Mouse (Mus musculus): Measurements from ENCODE around the gene Nupl2. TPM values are rescaled to one million over a fixed set of nuclear protein-coding genes. Genes with fewer than 3 reads are reported as not detected.

The Nupl2 gene
- polyA plus RNA-seq (2014; fragmentation: Illumina TruSeq; extraction: RNeasy Lipid Tissue Mini Kit (QIAGEN cat#74804); ENCODE audit: low replicate concordance): 3.3 TPM

GRCm38 (mm10) chr5:24164789-24165445 is at the start of gene Nupl2:
TSS of gene Nupl2 (plus strand) at chr5:24164963.

Other genes starting within 250 kb of the Nupl2 start
- gene Fam126a, start 134.3 kb upstream of the Nupl2 start, polyA plus RNA-seq (2014; fragmentation: Illumina TruSeq; extraction: RNeasy Lipid Tissue Mini Kit (QIAGEN cat#74804); ENCODE audit: low replicate concordance): 11.1 TPM
- gene Klhl7, start 64.4 kb upstream of the Nupl2 start, polyA plus RNA-seq (2014; fragmentation: Illumina TruSeq; extraction: RNeasy Lipid Tissue Mini Kit (QIAGEN cat#74804); ENCODE audit: low replicate concordance): 31.3 TPM
- gene Kcnh2, start 186.6 kb downstream of the Nupl2 start, polyA plus RNA-seq (2014; fragmentation: Illumina TruSeq; extraction: RNeasy Lipid Tissue Mini Kit (QIAGEN cat#74804); ENCODE audit: low replicate concordance): not detected
- 0.19 TPM for gene Nos3, start 199.8 kb downstream of the Nupl2 start, polyA plus RNA-seq (2014; fragmentation: Illumina TruSeq; extraction: RNeasy Lipid Tissue Mini Kit (QIAGEN cat#74804); ENCODE audit: low replicate concordance)
- gene Atg9b, start 227.2 kb downstream of the Nupl2 start, polyA plus RNA-seq (2014; fragmentation: Illumina TruSeq; extraction: RNeasy Lipid Tissue Mini Kit (QIAGEN cat#74804); ENCODE audit: low replicate concordance): not detected
- 2.0 TPM for gene Abcb8, start 228.7 kb downstream of the Nupl2 start, polyA plus RNA-seq (2014; fragmentation: Illumina TruSeq; extraction: RNeasy Lipid Tissue Mini Kit (QIAGEN cat#74804); ENCODE audit: low replicate concordance)
- gene Asic3, start 248.4 kb downstream of the Nupl2 start, polyA plus RNA-seq (2014; fragmentation: Illumina TruSeq; extraction: RNeasy Lipid Tissue Mini Kit (QIAGEN cat#74804); ENCODE audit: low replicate concordance): not detected

Data from small intestine, adult 10 weeks (tissue).